Mouse (Mus musculus) bone marrow, adult 2 months (tissue): ENCODE data around the gene Doc2g.
"Not testable (repeated sequence)": the region's sequence is repeated elsewhere in the genome, so short reads cannot be mapped to it uniquely, and the experiment has no call there.

Experiments
- CTCF ChIP-seq: fragments of 200-500 bp; IDR thresholded peaks from 2 replicates; pipeline ENCODE4 v1.5.1; 2011; ENCODE audit warnings: low read length, control low read depth; ENCODE audit not compliant: control insufficient read depth, insufficient read depth
- POLR2A ChIP-seq: fragments of 200-500 bp; IDR thresholded peaks from 2 replicates; pipeline ENCODE4 v1.6.1; 2011; ENCODE audit warnings: low read depth, mild to moderate bottlenecking, control low read depth, low read length, borderline replicate concordance; ENCODE audit not compliant: control insufficient read depth

- TF ChIP-seq CTCF, POLR2A: not testable (repeated sequence)
Observed at GRCm38 (mm10) chr19:4044109-4044508, 41.0 kb downstream of the Doc2g start.
